Mouse (Mus musculus): Measurements from ENCODE around the gene Trappc4.

GRCm38 (mm10) chr9:44417156-44417891 lies 9.9 kb upstream of the Trappc4 start:
- no peak for TF ChIP-seq CTCF (IDR thresholded peaks at IDR 0.05; ENCODE audit: borderline replicate concordance, control insufficient read depth, extremely low read depth, insufficient read depth, low read length, poor library complexity)
- TF ChIP-seq POLR2A (IDR thresholded peaks at IDR 0.05; ENCODE audit: control insufficient read depth, extremely low read depth, insufficient read depth, low read length, poor library complexity) = no peak
